In genomic region chr11:58183579-58183978, GRCm38 (mm10) we compare ENCODE assay signal across 16 mouse cellular contexts. TPM values are rescaled to one million over a fixed set of nuclear protein-coding genes. Genes with fewer than 3 reads are reported as not detected.
A peak's percentile ranks its signal among the peaks of the same experiment; 100 is the strongest.
DNase-seq lines count a peak whose midpoint lies in the region; ATAC-seq and TF ChIP-seq lines count a peak whose summit lies in the region.
"Had no signal": no experiment of that assay in that cellular context is flagged by ENCODE, and none has a peak within 500 bp of the region (broad histone marks: within the 10 kb centered on the region; RNA-seq: fewer than 3 reads in every experiment).

No protein-coding gene starts in this region.

- H3K4me2 ChIP-seq in liver, postnatal 0 days (ENCODE audit: low read depth, low read length) = peak overlapping the region; percentile 44
- no peak overlapping the region for H3K4me2 ChIP-seq in liver, embryonic 11.5 days
- H3K4me2 ChIP-seq: embryonic facial prominence, embryonic 12.5 days; forebrain, embryonic 12.5 days; limb, embryonic 12.5 days had no signal

- 64% methylated on average over 3 of the region's 3 CpGs for WGBS in liver, postnatal 0 days (ENCODE audit: insufficient replicate concordance)
- 88% methylated on average over 3 of the region's 3 CpGs for WGBS in liver, embryonic 11.5 days
- WGBS in bone marrow, adult 2 months = 2% methylated on average over 3 of the region's 3 CpGs

- no peaks in the 10 kb centered on the region for H3K4me1 ChIP-seq in liver, postnatal 0 days (ENCODE audit: insufficient read depth)
- H3K4me1 ChIP-seq in liver, embryonic 11.5 days (replicated peaks; ENCODE audit: control insufficient read depth, insufficient read depth, low read length) = no peaks in the 10 kb centered on the region
- H3K4me1 ChIP-seq in bone marrow, adult 2 months (ENCODE audit: control insufficient read depth, insufficient read depth, low read length) = no peaks in the 10 kb centered on the region; the same call in 1 of the 2 replicates
- H3K4me1 ChIP-seq: embryonic facial prominence, embryonic 12.5 days; forebrain, embryonic 12.5 days; limb, embryonic 12.5 days had no signal

- no peak for TF ChIP-seq POLR2A in bone marrow, adult 2 months (IDR thresholded peaks at IDR 0.05; ENCODE audit: borderline replicate concordance, control insufficient read depth, low read depth, low read length)

- DNase-seq in liver, postnatal 0 days = no peak
- DNase-seq in liver, embryonic 11.5 days (ENCODE audit: low spot score) = no peak
- peak; percentile 66 for DNase-seq in CD4-positive, CD25-positive, alpha-beta regulatory T cell, adult 2 months (ENCODE audit: low read depth, low spot score)
- no peak for DNase-seq in adrenal gland, postnatal 25 days
- no peak for DNase-seq in adrenal gland, postnatal 36 days
- no peak for DNase-seq in cerebellum, adult 11-12 months
- DNase-seq: cerebellum, adult 9-11 months; gastrocnemius, postnatal 14 days; kidney, postnatal 25 days; lung, postnatal 4 days; right cerebral cortex, postnatal 25 days had no signal

- no peaks in the 10 kb centered on the region for H3K27me3 ChIP-seq in liver, postnatal 0 days (ENCODE audit: insufficient read depth, low read length)
- no peaks in the 10 kb centered on the region for H3K27me3 ChIP-seq in liver, embryonic 11.5 days (replicated peaks; ENCODE audit: control insufficient read depth, insufficient read depth, low read length)
- H3K27me3 ChIP-seq: embryonic facial prominence, embryonic 12.5 days; forebrain, embryonic 12.5 days; limb, embryonic 12.5 days had no signal

- H3K9me3 ChIP-seq in liver, postnatal 0 days (ENCODE audit: low read length) = no peaks in the 10 kb centered on the region
- no peaks in the 10 kb centered on the region for H3K9me3 ChIP-seq in liver, embryonic 11.5 days (ENCODE audit: control insufficient read depth, low read length)
- H3K9me3 ChIP-seq: embryonic facial prominence, embryonic 12.5 days; forebrain, embryonic 12.5 days; limb, embryonic 12.5 days had no signal

- H3K27ac ChIP-seq in liver, postnatal 0 days (ENCODE audit: low read depth) = peak overlapping the region; percentile 49; the same call in 1 of the 2 replicates
- H3K27ac ChIP-seq in liver, embryonic 11.5 days (ENCODE audit: low read depth, low read length) = no peak overlapping the region
- peak overlapping the region; percentile 43; the same call in 1 of the 2 replicates for H3K27ac ChIP-seq in bone marrow, adult 2 months (ENCODE audit: control insufficient read depth, insufficient read depth, low read depth, low read length, poor library complexity)
- H3K27ac ChIP-seq: embryonic facial prominence, embryonic 12.5 days; forebrain, embryonic 12.5 days; limb, embryonic 12.5 days had no signal

- H3K36me3 ChIP-seq in liver, postnatal 0 days (replicated peaks; ENCODE audit: insufficient read depth, low read length) = 0 out of 2 replicates have a peak, but pooled peaks cover 3% of the 10 kb centered on the region
- no peaks in the 10 kb centered on the region; the same call in 1 of the 2 replicates for H3K36me3 ChIP-seq in liver, embryonic 11.5 days (ENCODE audit: control insufficient read depth, insufficient read depth, low read length)

- peak overlapping the region; percentile 17 for H3K4me3 ChIP-seq in liver, postnatal 0 days (ENCODE audit: low read depth, low read length)
- H3K4me3 ChIP-seq in liver, embryonic 11.5 days (ENCODE audit: low read depth, low read length) = no peak overlapping the region
- H3K4me3 ChIP-seq in bone marrow, adult 2 months (replicated peaks; ENCODE audit: control insufficient read depth, low read depth, low read length) = peak overlapping the region; percentile 60
- H3K4me3 ChIP-seq: embryonic facial prominence, embryonic 12.5 days; forebrain, embryonic 12.5 days; limb, embryonic 12.5 days had no signal

- no peak for TF ChIP-seq CTCF in liver, postnatal 0 days (IDR thresholded peaks at IDR 0.05; ENCODE audit: low read depth)
- no peak for TF ChIP-seq CTCF in bone marrow, adult 2 months (IDR thresholded peaks at IDR 0.05; ENCODE audit: control insufficient read depth, insufficient read depth, low read length)

- 0 out of 2 replicates have a peak, but pooled peaks have one; percentile 15 for ATAC-seq in liver, postnatal 0 days
- ATAC-seq in liver, embryonic 11.5 days (replicated peaks; ENCODE audit: low FRiP score) = no peak
- peak; percentile 38 for ATAC-seq in megakaryocyte-erythroid progenitor cell, adult 5-6 weeks (replicated peaks; ENCODE audit: low FRiP score, low TSS enrichment, poor library complexity, severe bottlenecking)

- no peak for TF ChIP-seq EP300 in liver, postnatal 0 days (IDR thresholded peaks at IDR 0.05; ENCODE audit: low read depth)

- no peak overlapping the region; the same call in 1 of the 2 replicates for H3K9ac ChIP-seq in liver, postnatal 0 days (replicated peaks)
- no peak overlapping the region for H3K9ac ChIP-seq in liver, embryonic 11.5 days (ENCODE audit: low read depth, low read length)
- H3K9ac ChIP-seq: embryonic facial prominence, embryonic 12.5 days; forebrain, embryonic 12.5 days; limb, embryonic 12.5 days had no signal

RNA-seq across cellular contexts. Expression of gene Mrpl22, which starts 12.1 kb away (rescaled TPM):
- polyA plus RNA-seq in liver, postnatal 0 days (2015; fragmentation: Nextera tagmentation; extraction: Ambion mirVana) = 87.7 and 87.9 TPM in 2 replicates
- 178 and 190 TPM in 2 replicates for polyA plus RNA-seq in liver, embryonic 11.5 days (2014; fragmentation: Nextera tagmentation; extraction: Ambion mirVana)
- 22.8 and 28.3 TPM in 2 replicates for polyA plus RNA-seq in bone marrow, adult 2 months (2011; ENCODE audit: insufficient read depth, insufficient read length, low replicate concordance, missing spikeins)
- total RNA-seq in megakaryocyte-erythroid progenitor cell, adult 5-6 weeks (2014; fragmentation: Nextera tagmentation) = 75.6 and 84.9 TPM in 2 replicates
- 49.6 and 76.6 TPM in 2 replicates for total RNA-seq in megakaryocyte-erythroid progenitor cell, adult 5-6 weeks (2017)
- total RNA-seq in adrenal gland, postnatal 25 days (2021) = 70.7 and 72.0 TPM in 2 replicates
- total RNA-seq in adrenal gland, postnatal 36 days (2021) = 10 to 100 TPM; 72.0 to 75.1 TPM

RNA-seq across cellular contexts. Expression of gene Gemin5, which starts 15.2 kb away (rescaled TPM):
- polyA plus RNA-seq in liver, postnatal 0 days (2015; fragmentation: Nextera tagmentation; extraction: Ambion mirVana) = 4.2 and 5.3 TPM in 2 replicates
- 36.6 and 41.1 TPM in 2 replicates for polyA plus RNA-seq in liver, embryonic 11.5 days (2014; fragmentation: Nextera tagmentation; extraction: Ambion mirVana)
- polyA plus RNA-seq in bone marrow, adult 2 months (2011; ENCODE audit: insufficient read depth, insufficient read length, low replicate concordance, missing spikeins) = 4.7 and 9.0 TPM in 2 replicates
- total RNA-seq in megakaryocyte-erythroid progenitor cell, adult 5-6 weeks (2014; fragmentation: Nextera tagmentation) = 43.2 and 51.7 TPM in 2 replicates
- 43.4 and 57.0 TPM in 2 replicates for total RNA-seq in megakaryocyte-erythroid progenitor cell, adult 5-6 weeks (2017)
- 23.3 and 26.5 TPM in 2 replicates for total RNA-seq in adrenal gland, postnatal 25 days (2021)
- 10 to 100 TPM; 21.1 to 32.0 TPM for total RNA-seq in adrenal gland, postnatal 36 days (2021)

RNA-seq across cellular contexts. Expression of gene Igtp, which starts 15.8 kb away (rescaled TPM):
- 42.4 and 43.7 TPM in 2 replicates for polyA plus RNA-seq in liver, postnatal 0 days (2015; fragmentation: Nextera tagmentation; extraction: Ambion mirVana)
- 5.0 and 5.5 TPM in 2 replicates for polyA plus RNA-seq in liver, embryonic 11.5 days (2014; fragmentation: Nextera tagmentation; extraction: Ambion mirVana)
- polyA plus RNA-seq in bone marrow, adult 2 months (2011; ENCODE audit: insufficient read depth, insufficient read length, low replicate concordance, missing spikeins) = 28.7 and 39.5 TPM in 2 replicates
- 12.8 and 15.3 TPM in 2 replicates for total RNA-seq in megakaryocyte-erythroid progenitor cell, adult 5-6 weeks (2014; fragmentation: Nextera tagmentation)
- total RNA-seq in megakaryocyte-erythroid progenitor cell, adult 5-6 weeks (2017) = 11.5 and 12.3 TPM in 2 replicates
- 8.8 and 11.8 TPM in 2 replicates for total RNA-seq in adrenal gland, postnatal 25 days (2021)
- total RNA-seq in adrenal gland, postnatal 36 days (2021) = 10 to 100 TPM; 12.8 to 18.9 TPM

RNA-seq across cellular contexts. Expression of gene Irgm2, which starts 15.8 kb away (rescaled TPM):
- polyA plus RNA-seq in liver, postnatal 0 days (2015; fragmentation: Nextera tagmentation; extraction: Ambion mirVana) = 17.2 and 18.2 TPM in 2 replicates
- polyA plus RNA-seq in liver, embryonic 11.5 days (2014; fragmentation: Nextera tagmentation; extraction: Ambion mirVana) = 2.3 and 2.5 TPM in 2 replicates
- polyA plus RNA-seq in bone marrow, adult 2 months (2011; ENCODE audit: insufficient read depth, insufficient read length, low replicate concordance, missing spikeins) = 5.2 and 7.0 TPM in 2 replicates
- 1.2 and 6.1 TPM in 2 replicates for total RNA-seq in megakaryocyte-erythroid progenitor cell, adult 5-6 weeks (2014; fragmentation: Nextera tagmentation)
- total RNA-seq in megakaryocyte-erythroid progenitor cell, adult 5-6 weeks (2017) = 2.9 and 3.7 TPM in 2 replicates
- 10.6 and 14.0 TPM in 2 replicates for total RNA-seq in adrenal gland, postnatal 25 days (2021)
- 10 to 100 TPM; 13.7 to 18.8 TPM for total RNA-seq in adrenal gland, postnatal 36 days (2021)
